Mouse (Mus musculus): ENCODE measurements around the gene Slc44a3.
A peak's percentile ranks its signal among the peaks of the same experiment; 100 is the strongest.

Slc44a3 gene

GRCm38 (mm10) chr3:121439623-121440161 is 92.5 kb downstream of the Slc44a3 start:
- Histone ChIP-seq H3K36me3 (ENCODE audit: control insufficient read depth, insufficient read depth, low read length, poor library complexity, severe bottlenecking) (no peaks in the 10 kb centered on the region), H3K27me3 (ENCODE audit: control insufficient read depth, insufficient read depth, low read length, poor library complexity, severe bottlenecking) (no peaks in the 10 kb centered on the region)
- DNase-seq (ENCODE audit: low read depth, low spot score), result no peak

GRCm38 (mm10) chr3:121437996-121438395 is 94.2 kb downstream of the Slc44a3 start:
- no peaks in the 10 kb centered on the region for H3K27me3 ChIP-seq (ENCODE audit: control insufficient read depth, insufficient read depth, low read length, poor library complexity, severe bottlenecking)
- no peak for DNase-seq (ENCODE audit: low read depth, low spot score)
- no peaks in the 10 kb centered on the region for H3K36me3 ChIP-seq (ENCODE audit: control insufficient read depth, insufficient read depth, low read length, poor library complexity, severe bottlenecking)

GRCm38 (mm10) chr3:121437070-121437469 is 95.1 kb downstream of the Slc44a3 start:
- Histone ChIP-seq H3K27me3 (ENCODE audit: control insufficient read depth, insufficient read depth, low read length, poor library complexity, severe bottlenecking) (no peaks in the 10 kb centered on the region), H3K36me3 (ENCODE audit: control insufficient read depth, insufficient read depth, low read length, poor library complexity, severe bottlenecking) (no peaks in the 10 kb centered on the region)
- no peak for DNase-seq (ENCODE audit: low read depth, low spot score)

GRCm38 (mm10) chr3:121435296-121435695 is 96.9 kb downstream of the Slc44a3 start:
- Histone ChIP-seq H3K27me3 (ENCODE audit: control insufficient read depth, insufficient read depth, low read length, poor library complexity, severe bottlenecking) (no peaks in the 10 kb centered on the region), H3K36me3 (ENCODE audit: control insufficient read depth, insufficient read depth, low read length, poor library complexity, severe bottlenecking) (no peaks in the 10 kb centered on the region)
- no peak for DNase-seq (ENCODE audit: low read depth, low spot score)

GRCm38 (mm10) chr3:121433968-121434533 is 98.2 kb downstream of the Slc44a3 start:
- Histone ChIP-seq H3K27me3 (ENCODE audit: control insufficient read depth, insufficient read depth, low read length, poor library complexity, severe bottlenecking) (no peaks in the 10 kb centered on the region), H3K36me3 (ENCODE audit: control insufficient read depth, insufficient read depth, low read length, poor library complexity, severe bottlenecking) (no peaks in the 10 kb centered on the region)
- DNase-seq (ENCODE audit: low read depth, low spot score), result no peak

GRCm38 (mm10) chr3:121433359-121433758 is 98.8 kb downstream of the Slc44a3 start:
- H3K27me3 ChIP-seq (ENCODE audit: control insufficient read depth, insufficient read depth, low read length, poor library complexity, severe bottlenecking), result no peaks in the 10 kb centered on the region
- no peaks in the 10 kb centered on the region for H3K36me3 ChIP-seq (ENCODE audit: control insufficient read depth, insufficient read depth, low read length, poor library complexity, severe bottlenecking)

GRCm38 (mm10) chr3:121430289-121430936 is 101.8 kb downstream of the Slc44a3 start:
- H3K27me3 ChIP-seq (ENCODE audit: control insufficient read depth, insufficient read depth, low read length, poor library complexity, severe bottlenecking), result no peaks in the 10 kb centered on the region
- no peaks in the 10 kb centered on the region for H3K36me3 ChIP-seq (ENCODE audit: control insufficient read depth, insufficient read depth, low read length, poor library complexity, severe bottlenecking)
- DNase-seq (ENCODE audit: low read depth, low spot score), result no peak

More at GRCm38 (mm10) chr3:121433359-121433758, 98.8 kb downstream of the Slc44a3 start:
- DNase-seq (ENCODE audit: low read depth, low spot score), result no peak

- Histone ChIP-seq H3K27me3 (ENCODE audit: control insufficient read depth, insufficient read depth, low read length, poor library complexity, severe bottlenecking) (no peaks in the 10 kb centered on the region), H3K36me3 (ENCODE audit: control insufficient read depth, insufficient read depth, low read length, poor library complexity, severe bottlenecking) (no peaks in the 10 kb centered on the region)
- no peak for DNase-seq (ENCODE audit: low read depth, low spot score)
Observed at GRCm38 (mm10) chr3:121429469-121429868, 102.7 kb downstream of the Slc44a3 start.

GRCm38 (mm10) chr3:121428696-121429259 is 103.4 kb downstream of the Slc44a3 start:
- Histone ChIP-seq H3K36me3 (ENCODE audit: control insufficient read depth, insufficient read depth, low read length, poor library complexity, severe bottlenecking) (no peaks in the 10 kb centered on the region), H3K27me3 (ENCODE audit: control insufficient read depth, insufficient read depth, low read length, poor library complexity, severe bottlenecking) (no peaks in the 10 kb centered on the region)
- no peak for DNase-seq (ENCODE audit: low read depth, low spot score)

GRCm38 (mm10) chr3:121428230-121428629 is 104.0 kb downstream of the Slc44a3 start:
- DNase-seq (ENCODE audit: low read depth, low spot score), result peak; percentile 69

GRCm38 (mm10) chr3:121427520-121427908 is 104.7 kb downstream of the Slc44a3 start:
- Histone ChIP-seq H3K27me3 (ENCODE audit: control insufficient read depth, insufficient read depth, low read length, poor library complexity, severe bottlenecking) (no peaks in the 10 kb centered on the region), H3K36me3 (ENCODE audit: control insufficient read depth, insufficient read depth, low read length, poor library complexity, severe bottlenecking) (no peaks in the 10 kb centered on the region)
- DNase-seq (ENCODE audit: low read depth, low spot score), result no peak

More at GRCm38 (mm10) chr3:121428230-121428629, 104.0 kb downstream of the Slc44a3 start:
- H3K27me3 ChIP-seq (ENCODE audit: control insufficient read depth, insufficient read depth, low read length, poor library complexity, severe bottlenecking), result no peaks in the 10 kb centered on the region
- H3K36me3 ChIP-seq (ENCODE audit: control insufficient read depth, insufficient read depth, low read length, poor library complexity, severe bottlenecking), result no peaks in the 10 kb centered on the region

GRCm38 (mm10) chr3:121426621-121427519 is 105.3 kb downstream of the Slc44a3 start:
- Histone ChIP-seq H3K36me3 (ENCODE audit: control insufficient read depth, insufficient read depth, low read length, poor library complexity, severe bottlenecking) (no peaks in the 10 kb centered on the region), H3K27me3 (ENCODE audit: control insufficient read depth, insufficient read depth, low read length, poor library complexity, severe bottlenecking) (no peaks in the 10 kb centered on the region)
- peak; percentile 82 for DNase-seq (ENCODE audit: low read depth, low spot score)

- Histone ChIP-seq H3K36me3 (ENCODE audit: control insufficient read depth, insufficient read depth, low read length, poor library complexity, severe bottlenecking) (no peaks in the 10 kb centered on the region), H3K27me3 (ENCODE audit: control insufficient read depth, insufficient read depth, low read length, poor library complexity, severe bottlenecking) (no peaks in the 10 kb centered on the region)
- DNase-seq (ENCODE audit: low read depth, low spot score), result peak; percentile 90
Observed at GRCm38 (mm10) chr3:121425861-121426620, 106.2 kb downstream of the Slc44a3 start, which contains the start of gene Cnn3. TSS of gene Cnn3 (plus strand) at chr3:121426497.

GRCm38 (mm10) chr3:121422405-121422804 is 109.8 kb downstream of the Slc44a3 start:
- no peaks in the 10 kb centered on the region for H3K36me3 ChIP-seq (ENCODE audit: control insufficient read depth, insufficient read depth, low read length, poor library complexity, severe bottlenecking)
- no peak for DNase-seq (ENCODE audit: low read depth, low spot score)
- no peaks in the 10 kb centered on the region for H3K27me3 ChIP-seq (ENCODE audit: control insufficient read depth, insufficient read depth, low read length, poor library complexity, severe bottlenecking)
